Mouse (Mus musculus) lung, embryonic 15.5 days (tissue): ENCODE results near the gene Grtp1. TPM values are rescaled to one million over a fixed set of nuclear protein-coding genes. Genes with fewer than 3 reads are reported as not detected.

ENCODE experiments used
- ATAC-seq: fragments of 200-750 bp; cut with Nextera tagmentation; 2 replicates; pipeline ENCODE4 v1.8.0; 2017; ENCODE audit warnings: moderate number of reproducible peaks, borderline replicate concordance; ENCODE audit not compliant: low FRiP score, low TSS enrichment; ENCODE audit errors: extremely low read depth
- H3K27ac ChIP-seq: fragments of 300-500 bp; sonication (generic); 2 replicates; pipeline ENCODE4 v1.5.1; 2015; ENCODE audit warnings: moderate library complexity, mild to moderate bottlenecking, inconsistent platforms
- H3K27me3 ChIP-seq: fragments of 300-500 bp; sonication (generic); 2 replicates; pipeline ENCODE4 v1.6.1; 2015; ENCODE audit warnings: inconsistent platforms
- H3K36me3 ChIP-seq: fragments of 300-500 bp; sonication (generic); 2 replicates; pipeline ENCODE4 v1.6.1; 2015; ENCODE audit warnings: inconsistent platforms
- H3K4me1 ChIP-seq: fragments of 300-500 bp; sonication (generic); 2 replicates; pipeline ENCODE4 v1.6.1; 2015; ENCODE audit warnings: inconsistent platforms
- H3K4me2 ChIP-seq: fragments of 300-500 bp; sonication (generic); 2 replicates; pipeline ENCODE4 v1.6.1; 2015; ENCODE audit warnings: inconsistent platforms, mild to moderate bottlenecking, moderate library complexity
- H3K4me3 ChIP-seq: fragments of 300-500 bp; sonication (generic); 2 replicates; pipeline ENCODE4 v1.5.1; 2015; ENCODE audit warnings: mild to moderate bottlenecking, inconsistent platforms
- H3K9ac ChIP-seq: fragments of 300-500 bp; sonication (generic); 2 replicates; pipeline ENCODE4 v1.6.1; 2015; ENCODE audit warnings: inconsistent platforms
- H3K9me3 ChIP-seq: fragments of 300-500 bp; sonication (generic); 2 replicates; pipeline ENCODE4 v1.6.1; 2016; ENCODE audit warnings: inconsistent platforms
- WGBS: fragments of 180-500 bp; shearing (Covaris S2); methylation state at CpG from one replicate; pipeline ENCODE4 v1.1.7; 2015; 5-methylcytosine and 5-hydroxymethylcytosine counted together
- polyA plus RNA-seq: library from polyadenylated mRNA; unstranded; fragments of >200 nt; fragmentation: Nextera tagmentation; extraction: Ambion mirVana; gene quantifications from 2 replicates; pipeline ENCODE4 v1.2.1, GENCODE M21; 2015

Gene Grtp1
- polyA plus RNA-seq, 1 experiment from 2014 or later: 6.6 TPM

DNA sequence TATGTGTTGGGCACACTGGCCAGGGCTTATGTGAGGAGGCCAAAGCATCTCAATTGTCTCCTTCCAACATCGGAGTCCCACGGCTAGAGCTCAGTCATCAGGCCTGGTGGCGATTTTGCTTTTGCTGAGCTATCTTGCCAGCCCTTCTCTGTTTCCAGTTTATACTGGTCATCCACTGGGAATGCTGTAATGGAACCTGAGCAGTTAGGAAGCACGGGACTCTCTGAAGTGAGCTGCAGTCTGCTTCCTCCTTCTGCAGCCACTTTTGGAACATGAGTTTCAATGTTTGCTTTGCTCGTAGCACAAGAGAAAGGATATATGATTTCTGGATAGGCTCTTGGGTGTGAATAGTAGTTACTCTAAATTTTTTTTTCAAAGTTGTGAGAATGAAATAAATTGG lies 36.1 kb downstream of the Grtp1 start:
- WGBS: 80% methylated on average over 5 of the region's 5 CpGs
- Histone ChIP-seq H3K27me3 (no peaks in the 10 kb centered on the region), H3K36me3 (peaks cover 26% of the 10 kb centered on the region), H3K4me3 (no peak overlapping the region), H3K9me3 (no peaks in the 10 kb centered on the region), H3K4me2 (no peak overlapping the region), H3K9ac (no peak overlapping the region), H3K27ac (no peak overlapping the region), H3K4me1 (peaks cover 17% of the 10 kb centered on the region)
- ATAC-seq: no peak

DNA sequence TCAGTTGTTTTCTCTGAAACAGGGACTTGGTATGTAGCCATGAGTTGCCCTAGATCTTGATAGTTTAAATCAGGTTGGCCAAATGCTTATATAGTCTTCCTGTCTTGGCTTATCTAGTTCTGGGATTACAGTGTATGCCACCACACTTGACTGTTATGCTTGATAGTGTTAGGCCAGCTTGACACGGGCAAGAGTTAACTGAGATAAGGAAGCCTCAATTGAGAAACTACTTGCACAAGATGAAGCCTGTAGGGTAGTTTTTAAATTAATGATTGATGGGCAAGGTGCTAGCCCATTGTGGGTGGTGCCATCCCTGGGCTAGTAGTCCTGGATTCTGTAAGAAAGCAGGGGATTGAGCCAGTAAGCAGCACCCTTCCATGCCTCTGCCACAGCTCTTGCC lies 36.9 kb downstream of the Grtp1 start:
- no peaks in the 10 kb centered on the region for H3K27me3 ChIP-seq
- H3K4me3 ChIP-seq: no peak overlapping the region
- peaks cover 19% of the 10 kb centered on the region for H3K4me1 ChIP-seq
- no peak for ATAC-seq
- no peak overlapping the region for H3K27ac ChIP-seq
- WGBS: 62% methylated on average over 1 of the region's 1 CpGs
- no peak overlapping the region for H3K4me2 ChIP-seq
- no peaks in the 10 kb centered on the region for H3K9me3 ChIP-seq
- H3K9ac ChIP-seq: no peak overlapping the region
- H3K36me3 ChIP-seq: peaks cover 21% of the 10 kb centered on the region

DNA sequence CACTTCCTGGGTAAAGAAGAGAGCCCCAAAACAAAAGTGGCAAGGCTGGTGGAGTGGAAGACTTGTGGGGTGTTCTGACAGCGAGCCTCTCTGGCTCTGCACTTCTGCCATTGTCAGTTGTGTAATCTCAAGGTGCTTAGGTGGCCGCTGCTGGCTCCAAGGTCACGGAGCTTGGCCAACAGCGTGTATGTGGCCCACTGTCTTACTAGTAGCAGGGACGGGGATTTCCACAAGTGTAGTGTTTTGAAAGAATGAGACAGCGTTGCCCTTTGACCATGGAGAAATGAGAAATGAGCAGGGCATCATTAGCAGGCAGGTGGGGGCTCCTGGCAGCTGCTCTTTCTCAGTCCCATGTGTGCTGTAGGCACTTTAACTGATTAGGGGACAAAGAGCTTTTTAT lies 38.3 kb downstream of the Grtp1 start:
- H3K36me3 ChIP-seq: peaks cover 6% of the 10 kb centered on the region
- H3K4me3 ChIP-seq: no peak overlapping the region
- 80% methylated on average over 6 of the region's 6 CpGs for WGBS
- peaks cover 20% of the 10 kb centered on the region for H3K4me1 ChIP-seq
- H3K27me3 ChIP-seq: no peaks in the 10 kb centered on the region
- ATAC-seq: no peak
- H3K4me2 ChIP-seq: no peak overlapping the region
- H3K27ac ChIP-seq: no peak overlapping the region
- H3K9me3 ChIP-seq: no peaks in the 10 kb centered on the region
- no peak overlapping the region for H3K9ac ChIP-seq

DNA sequence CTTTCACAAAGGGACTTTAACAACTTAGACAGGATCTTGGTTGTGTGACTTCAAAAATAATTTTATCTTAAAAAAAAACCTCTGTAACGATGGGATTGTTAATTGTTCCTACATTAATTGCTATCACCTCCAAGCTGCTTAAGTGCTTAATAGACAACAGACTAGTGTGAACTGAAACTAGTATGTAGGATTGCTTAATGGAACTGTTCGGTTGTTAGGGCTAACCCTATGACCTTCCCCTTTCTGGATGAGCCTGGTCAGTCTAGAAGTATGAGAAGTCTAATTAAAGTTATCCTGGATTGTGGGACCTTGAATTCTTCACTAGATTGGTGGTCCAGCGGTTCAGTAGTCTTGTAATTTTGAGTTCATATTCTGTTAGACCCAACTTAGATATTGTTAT lies 39.7 kb downstream of the Grtp1 start:
- WGBS: 85% methylated on average over 3 of the region's 3 CpGs
- Histone ChIP-seq H3K4me2 (peak overlapping the region; percentile 81), H3K9me3 (no peaks in the 10 kb centered on the region), H3K9ac (peak overlapping the region; percentile 88; the same call in 1 of the 2 replicates), H3K4me3 (peak overlapping the region; percentile 86; the same call in 1 of the 2 replicates), H3K4me1 (peaks cover 20% of the 10 kb centered on the region), H3K27me3 (no peaks in the 10 kb centered on the region), H3K27ac (no peak overlapping the region), H3K36me3 (no peaks in the 10 kb centered on the region)
- no peak for ATAC-seq

DNA sequence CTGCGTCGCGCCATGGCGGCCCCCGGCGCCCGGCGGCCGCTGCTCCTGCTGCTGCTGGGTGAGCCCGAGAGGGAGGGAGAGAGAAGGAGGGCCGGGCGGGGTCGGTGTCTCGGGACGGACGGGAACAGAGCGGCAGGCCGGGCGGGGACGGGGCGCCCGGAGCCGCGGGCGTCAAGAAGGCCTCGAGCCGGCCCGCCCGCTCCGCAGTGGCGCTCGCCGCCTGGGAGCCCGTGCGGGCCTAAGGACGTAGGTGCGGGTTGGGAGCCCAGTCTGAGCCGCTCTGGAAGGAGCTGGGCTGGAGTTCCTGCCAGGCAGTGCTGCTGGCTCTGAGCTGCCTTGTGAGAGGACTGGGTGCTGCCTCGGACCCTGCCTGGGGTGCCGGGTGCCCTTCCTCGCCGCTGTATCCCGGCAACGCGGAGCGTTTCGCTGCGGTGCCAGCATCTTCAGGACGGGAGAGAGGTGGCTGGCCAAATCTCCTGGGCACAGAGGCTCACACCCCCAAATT lies 41.0 kb downstream of the Grtp1 start:
- H3K36me3 ChIP-seq: no peaks in the 10 kb centered on the region
- H3K4me3 ChIP-seq: peak overlapping the region; percentile 86
- peaks cover 20% of the 10 kb centered on the region for H3K4me1 ChIP-seq
- H3K27me3 ChIP-seq: no peaks in the 10 kb centered on the region
- H3K4me2 ChIP-seq: peak overlapping the region; percentile 81
- ATAC-seq: peak; percentile 63
- H3K9me3 ChIP-seq: no peaks in the 10 kb centered on the region
- peak overlapping the region; percentile 88 for H3K9ac ChIP-seq
- no peak overlapping the region for H3K27ac ChIP-seq
- under 1% methylated on average over 49 of the region's 49 CpGs for WGBS

DNA sequence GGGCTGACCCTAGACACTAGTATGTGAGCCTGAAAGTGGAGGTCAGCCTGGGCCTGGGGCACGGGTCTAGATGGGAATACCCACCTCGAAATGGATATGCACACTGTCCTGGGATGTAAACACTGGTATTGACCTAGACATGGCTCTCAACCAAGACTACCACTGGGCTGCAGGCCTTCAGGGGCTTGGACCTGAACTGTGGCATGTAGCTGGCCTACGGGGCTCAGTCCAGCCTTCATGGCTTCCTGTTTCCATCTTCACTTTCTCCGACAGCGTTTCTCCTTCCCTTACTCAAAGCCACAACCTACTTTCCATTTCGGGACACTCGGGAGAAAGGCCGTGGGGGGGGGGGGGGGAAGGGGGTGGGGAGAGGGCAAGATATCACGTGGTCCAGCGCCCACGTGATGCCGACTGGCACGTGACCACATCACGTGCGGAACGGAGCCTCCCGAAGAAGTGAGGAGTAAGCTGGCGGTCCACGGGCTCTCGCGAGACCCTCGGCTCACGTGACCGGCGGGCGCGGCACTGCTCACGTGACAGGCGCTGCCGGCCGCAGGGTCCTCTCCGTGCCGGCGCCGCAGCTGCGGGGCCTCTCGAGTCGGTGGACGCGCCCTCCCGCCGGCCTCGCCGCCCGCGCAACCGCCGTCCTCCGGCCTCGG lies 41.6 kb downstream of the Grtp1 start, which contains the start of gene Lamp1:
Lamp1 (plus strand) TSS at position 444 of the 659 bp plus-strand sequence.
- Histone ChIP-seq H3K4me1 (peaks cover 20% of the 10 kb centered on the region), H3K4me3 (peak within 1 kb of the TSS; percentile 86), H3K9ac (peak within 1 kb of the TSS; percentile 88), H3K9me3 (no peaks in the 10 kb centered on the region), H3K27ac (0 out of 2 replicates have a peak within 1 kb of the TSS, but pooled peaks have one; percentile 25), H3K27me3 (no peaks in the 10 kb centered on the region), H3K36me3 (no peaks in the 10 kb centered on the region), H3K4me2 (peak within 1 kb of the TSS; percentile 81)
- peak; percentile 95 for ATAC-seq
- 1% methylated on average over 44 of the region's 50 CpGs for WGBS

DNA sequence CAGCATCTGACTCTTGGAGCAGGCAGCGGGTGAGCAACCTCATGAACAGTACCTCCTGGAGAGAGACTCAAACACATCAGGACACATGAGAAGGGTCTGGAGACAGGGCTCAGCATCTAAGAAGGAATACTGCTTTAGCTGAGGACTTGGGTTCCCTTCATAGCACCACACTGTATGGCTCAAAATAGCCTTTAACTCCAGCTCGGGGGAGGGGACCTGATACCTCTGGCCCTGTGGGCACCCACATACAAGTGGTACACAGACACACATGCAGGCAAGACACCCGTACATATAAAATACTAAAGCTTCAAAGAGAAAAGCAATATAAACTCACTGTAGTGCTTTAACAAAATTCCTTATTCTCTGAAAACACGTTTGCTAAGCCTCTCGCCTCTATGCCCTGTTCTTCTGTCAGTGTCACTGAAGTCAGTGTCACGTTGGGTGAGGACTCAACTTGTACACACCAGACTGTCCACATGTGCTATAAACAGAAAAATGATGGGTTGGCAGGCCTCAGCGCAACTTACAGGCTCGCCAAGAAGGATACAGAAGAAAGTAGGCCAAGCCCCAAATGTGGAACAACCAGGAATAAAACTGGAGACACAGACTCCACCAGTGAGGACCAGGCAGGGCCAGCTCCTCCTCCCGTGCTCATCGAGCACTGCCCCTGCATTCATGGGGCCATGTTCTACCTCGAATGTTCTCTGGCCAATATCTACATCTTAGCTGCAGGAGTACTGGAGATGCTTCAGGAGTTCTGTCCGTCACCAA lies 43.9 kb downstream of the Grtp1 start:
- H3K36me3 ChIP-seq: no peaks in the 10 kb centered on the region
- H3K9ac ChIP-seq: no peak overlapping the region
- H3K4me3 ChIP-seq: no peak overlapping the region
- peaks cover 20% of the 10 kb centered on the region for H3K4me1 ChIP-seq
- WGBS: 64% methylated on average over 12 of the region's 12 CpGs
- no peaks in the 10 kb centered on the region for H3K27me3 ChIP-seq
- H3K4me2 ChIP-seq: no peak overlapping the region
- ATAC-seq: no peak
- no peak overlapping the region for H3K27ac ChIP-seq
- H3K9me3 ChIP-seq: no peaks in the 10 kb centered on the region

DNA sequence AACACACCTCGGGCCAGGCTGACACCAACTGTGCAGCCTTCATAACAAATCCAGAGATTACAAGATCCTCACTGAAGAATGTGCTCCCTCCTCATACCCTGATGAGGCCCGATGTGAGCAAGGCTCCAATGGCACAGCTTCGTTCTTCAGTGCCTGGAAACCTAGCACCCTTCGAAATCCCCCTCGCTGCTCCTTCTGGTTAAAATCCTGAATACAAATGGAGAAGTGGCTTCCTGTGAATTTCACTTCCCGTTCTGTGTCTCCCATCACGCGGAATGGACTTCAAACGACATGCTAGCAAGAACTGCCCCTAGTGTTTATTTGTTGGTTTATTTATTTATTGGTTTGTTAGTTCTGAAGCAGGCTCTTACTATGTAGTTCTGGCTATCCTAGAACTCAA lies 45.1 kb downstream of the Grtp1 start:
- H3K4me3 ChIP-seq: no peak overlapping the region
- 70% methylated on average over 9 of the region's 9 CpGs for WGBS
- H3K27ac ChIP-seq: no peak overlapping the region
- H3K36me3 ChIP-seq: no peaks in the 10 kb centered on the region
- no peaks in the 10 kb centered on the region for H3K27me3 ChIP-seq
- peaks cover 10% of the 10 kb centered on the region for H3K4me1 ChIP-seq
- H3K4me2 ChIP-seq: no peak overlapping the region
- H3K9me3 ChIP-seq: no peaks in the 10 kb centered on the region
- ATAC-seq: no peak
- H3K9ac ChIP-seq: no peak overlapping the region

DNA sequence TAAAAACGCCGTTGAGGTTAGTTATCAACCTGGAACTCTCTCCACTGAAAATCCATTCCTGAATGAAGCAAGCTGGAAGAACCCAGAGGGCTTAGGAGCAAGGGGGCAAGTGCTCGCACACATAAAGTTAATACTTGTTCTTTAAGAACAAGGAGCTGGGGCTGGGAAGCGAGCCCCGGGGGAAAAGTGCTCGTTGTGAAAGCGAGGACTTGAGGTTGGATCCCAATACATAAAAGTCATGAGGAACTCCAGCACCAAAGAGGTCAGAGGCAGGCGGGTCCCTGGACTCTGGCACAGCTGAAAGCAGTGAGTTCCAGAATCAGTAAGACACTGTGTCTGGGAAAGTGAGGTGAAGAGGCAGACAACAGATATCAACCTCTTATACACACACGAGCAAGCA lies 46.3 kb downstream of the Grtp1 start:
- peaks cover 8% of the 10 kb centered on the region; the same call in 1 of the 2 replicates for H3K36me3 ChIP-seq
- no peak overlapping the region for H3K27ac ChIP-seq
- no peak overlapping the region for H3K9ac ChIP-seq
- H3K27me3 ChIP-seq: no peaks in the 10 kb centered on the region
- H3K4me2 ChIP-seq: no peak overlapping the region
- 75% methylated on average over 9 of the region's 9 CpGs for WGBS
- ATAC-seq: no peak
- no peak overlapping the region for H3K4me3 ChIP-seq
- no peaks in the 10 kb centered on the region for H3K9me3 ChIP-seq
- H3K4me1 ChIP-seq: 0 out of 2 replicates have a peak, but pooled peaks cover 3% of the 10 kb centered on the region

DNA sequence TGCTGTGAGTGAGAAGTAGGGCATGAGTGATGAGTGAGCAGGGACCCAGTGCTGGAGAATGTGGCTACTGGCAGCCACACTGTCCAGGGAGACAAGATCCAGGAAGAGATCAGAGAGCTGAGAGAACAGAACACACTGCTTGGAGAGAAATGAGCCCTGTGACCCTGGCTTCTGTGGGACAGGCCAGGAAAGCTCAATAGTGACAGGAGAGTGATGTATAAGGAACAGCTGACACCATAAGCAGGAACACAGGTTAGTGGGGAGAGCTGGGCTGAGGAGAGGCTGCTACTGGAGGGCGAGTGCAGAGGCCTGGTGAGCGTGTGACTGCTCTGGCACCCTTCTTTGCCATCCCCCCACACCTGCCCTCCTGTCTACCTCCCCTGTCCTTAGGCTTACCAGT lies 49.5 kb downstream of the Grtp1 start:
- WGBS: 92% methylated on average over 2 of the region's 2 CpGs
- no peak overlapping the region for H3K9ac ChIP-seq

DNA sequence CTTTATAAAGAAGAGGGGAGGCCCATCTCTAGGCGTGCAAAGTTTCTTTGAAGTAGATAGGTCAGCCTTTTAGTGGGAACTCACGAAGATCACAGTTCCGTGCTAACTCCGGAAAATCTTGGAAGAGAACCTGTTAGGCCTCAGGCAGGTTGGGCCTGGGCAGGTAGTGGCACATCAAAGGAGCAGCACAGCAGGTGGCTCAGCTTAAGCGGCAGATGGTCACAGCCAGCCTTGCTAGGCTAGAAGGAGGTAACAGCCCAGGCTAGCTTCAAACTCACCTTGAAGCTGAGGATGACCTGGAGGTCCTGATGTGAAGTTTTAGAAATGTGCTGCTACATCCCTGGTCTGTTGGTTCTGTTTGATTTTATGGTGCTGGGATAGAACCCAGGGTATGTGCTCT lies 50.6 kb downstream of the Grtp1 start:
- H3K27ac ChIP-seq: no peak overlapping the region
- H3K4me3 ChIP-seq: no peak overlapping the region
- peaks cover 44% of the 10 kb centered on the region for H3K36me3 ChIP-seq
- ATAC-seq: no peak
- H3K4me2 ChIP-seq: no peak overlapping the region
- H3K4me1 ChIP-seq: no peaks in the 10 kb centered on the region
- WGBS: 54% methylated on average over 5 of the region's 5 CpGs
- H3K27me3 ChIP-seq: no peaks in the 10 kb centered on the region
- H3K9ac ChIP-seq: no peak overlapping the region
- H3K9me3 ChIP-seq: no peaks in the 10 kb centered on the region

More for the DNA sequence above, 49.5 kb downstream of the Grtp1 start:
- Histone ChIP-seq H3K4me1 (no peaks in the 10 kb centered on the region), H3K36me3 (peaks cover 34% of the 10 kb centered on the region), H3K27ac (no peak overlapping the region), H3K4me3 (no peak overlapping the region), H3K9me3 (no peaks in the 10 kb centered on the region), H3K4me2 (no peak overlapping the region), H3K27me3 (no peaks in the 10 kb centered on the region)
- ATAC-seq: no peak

DNA sequence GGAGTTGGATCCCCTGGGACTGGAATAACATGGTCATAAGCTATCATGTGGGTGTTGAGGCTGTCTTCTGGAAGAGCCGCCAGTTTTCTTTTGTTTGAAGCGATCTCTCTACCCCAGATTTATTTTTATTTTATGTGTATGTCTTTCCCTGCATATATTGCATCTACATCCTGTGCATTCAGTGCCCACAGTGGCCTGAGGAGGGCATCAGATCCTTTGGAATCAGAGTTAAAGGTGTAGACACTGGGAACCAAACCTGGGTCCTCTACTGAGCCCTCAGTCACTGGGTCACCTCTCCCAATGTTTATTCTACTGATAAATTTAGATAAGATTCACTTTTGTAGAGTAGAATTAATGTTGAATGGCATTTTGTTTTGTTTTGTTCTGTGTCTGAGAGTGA lies 51.1 kb downstream of the Grtp1 start:
- H3K9ac ChIP-seq: no peak overlapping the region
- H3K4me3 ChIP-seq: no peak overlapping the region
- no peaks in the 10 kb centered on the region for H3K4me1 ChIP-seq
- no peak overlapping the region for H3K27ac ChIP-seq
- no peaks in the 10 kb centered on the region for H3K27me3 ChIP-seq
- 96% methylated on average over 2 of the region's 2 CpGs for whole genome bisulfite sequencing
- ATAC-seq: no peak
- no peak overlapping the region for H3K4me2 ChIP-seq
- H3K36me3 ChIP-seq: peaks cover 50% of the 10 kb centered on the region
- H3K9me3 ChIP-seq: no peaks in the 10 kb centered on the region
